Mouse (Mus musculus) thymus, adult 2 months (tissue): Measurements from ENCODE around the gene Cerk. TPM values are rescaled to one million over a fixed set of nuclear protein-coding genes. Genes with fewer than 3 reads are reported as not detected.

ENCODE experiments used
- DNase-seq: peaks from one replicate; pipeline ENCODE4 v3.0.0; 2021
- H3K27ac ChIP-seq: fragments of 200-500 bp; 2 replicates; pipeline ENCODE4 v1.5.1; 2012; ENCODE audit warnings: low read length, control low read depth; ENCODE audit not compliant: control insufficient read depth, insufficient read depth
- H3K27me3 ChIP-seq: fragments of 200-500 bp; 2 replicates; pipeline ENCODE4 v1.6.1; 2012; ENCODE audit warnings: mild to moderate bottlenecking, low read length, moderate library complexity, mixed read lengths; ENCODE audit not compliant: control insufficient read depth, insufficient read depth
- H3K36me3 ChIP-seq: fragments of 200-500 bp; 2 replicates; pipeline ENCODE4 v1.6.1; 2012; ENCODE audit warnings: mild to moderate bottlenecking, low read length, moderate library complexity; ENCODE audit not compliant: control insufficient read depth, insufficient read depth
- H3K4me1 ChIP-seq: fragments of 200-500 bp; replicated peaks from 2 replicates; pipeline ENCODE4 v1.6.1; 2012; ENCODE audit warnings: low read length; ENCODE audit not compliant: control insufficient read depth, insufficient read depth
- H3K4me3 ChIP-seq: fragments of 200-500 bp; 2 replicates; pipeline ENCODE4 v1.5.1; 2012; ENCODE audit warnings: mild to moderate bottlenecking, low read length, control low read depth, moderate library complexity; ENCODE audit not compliant: control insufficient read depth, insufficient read depth
- CTCF ChIP-seq: fragments of 200-500 bp; IDR thresholded peaks from 2 replicates; pipeline ENCODE4 v1.5.1; 2012; ENCODE audit warnings: mild to moderate bottlenecking, control low read depth, low read length, moderate library complexity, borderline replicate concordance; ENCODE audit not compliant: control insufficient read depth, poor library complexity, insufficient read depth; ENCODE audit errors: extremely low read depth
- POLR2A ChIP-seq: fragments of 200-500 bp; IDR thresholded peaks from 2 replicates; pipeline ENCODE4 v1.6.1; 2012; ENCODE audit warnings: mild to moderate bottlenecking, low read length, control low read depth, moderate library complexity; ENCODE audit not compliant: control insufficient read depth, poor library complexity, insufficient read depth; ENCODE audit errors: extremely low read depth
- WGBS: fragments of 180-500 bp; shearing (Covaris S2); methylation state at CpG from one replicate; pipeline ENCODE4 v1.1.7; 2018; 5-methylcytosine and 5-hydroxymethylcytosine counted together
- polyA plus RNA-seq: library from polyadenylated mRNA; depleted of rRNA; stranded (reverse); fragments of >200 nt; gene quantifications from 2 replicates; pipeline ENCODE4 v1.2.3, GENCODE M21; 2012

The Cerk gene
- polyA plus RNA-seq, 1 experiment: 180 TPM

GRCm38 (mm10) chr15:86109245-86109644, 76.7 kb downstream of the Cerk start:
- H3K27ac ChIP-seq: no peak overlapping the region
- DNase-seq: no peak
- H3K4me1 ChIP-seq: peaks cover 34% of the 10 kb centered on the region
- no peaks in the 10 kb centered on the region for H3K36me3 ChIP-seq
- TF ChIP-seq CTCF: no peak
- no peak for TF ChIP-seq POLR2A
- 96% methylated on average over 7 of the region's 7 CpGs for WGBS
- H3K27me3 ChIP-seq: no peaks in the 10 kb centered on the region
- no peak overlapping the region for H3K4me3 ChIP-seq

- Histone ChIP-seq H3K36me3 (no peaks in the 10 kb centered on the region), H3K4me3 (no peak overlapping the region), H3K4me1 (peaks cover 23% of the 10 kb centered on the region), H3K27me3 (no peaks in the 10 kb centered on the region), H3K27ac (no peak overlapping the region)
- WGBS: 94% methylated on average over 11 of the region's 11 CpGs
- no peak for DNase-seq
- TF ChIP-seq POLR2A: no peak
- no peak for TF ChIP-seq CTCF
Observed at GRCm38 (mm10) chr15:86107831-86108471, 78.0 kb downstream of the Cerk start.

GRCm38 (mm10) chr15:86105751-86106150, 80.2 kb downstream of the Cerk start:
- peaks cover 10% of the 10 kb centered on the region for H3K4me1 ChIP-seq
- no peak overlapping the region for H3K4me3 ChIP-seq
- no peaks in the 10 kb centered on the region for H3K36me3 ChIP-seq
- DNase-seq: no peak
- no peak for TF ChIP-seq CTCF
- TF ChIP-seq POLR2A: no peak
- no peak overlapping the region for H3K27ac ChIP-seq
- no peaks in the 10 kb centered on the region for H3K27me3 ChIP-seq
- 95% methylated on average over 6 of the region's 6 CpGs for WGBS

- WGBS: 96% methylated on average over 7 of the region's 7 CpGs
- peaks cover 5% of the 10 kb centered on the region for H3K4me1 ChIP-seq
- no peaks in the 10 kb centered on the region for H3K27me3 ChIP-seq
- no peaks in the 10 kb centered on the region for H3K36me3 ChIP-seq
- H3K27ac ChIP-seq: no peak overlapping the region
- H3K4me3 ChIP-seq: no peak overlapping the region
- TF ChIP-seq POLR2A (no peak), CTCF (no peak)
- no peak for DNase-seq
Observed at GRCm38 (mm10) chr15:86105345-86105697, 80.6 kb downstream of the Cerk start.

- WGBS: 97% methylated on average over 19 of the region's 19 CpGs
- Histone ChIP-seq H3K36me3 (no peaks in the 10 kb centered on the region), H3K27ac (no peak overlapping the region), H3K27me3 (no peaks in the 10 kb centered on the region), H3K4me3 (no peak overlapping the region), H3K4me1 (no peaks in the 10 kb centered on the region)
- no peak for TF ChIP-seq CTCF
- no peak for TF ChIP-seq POLR2A
- no peak for DNase-seq
Observed at GRCm38 (mm10) chr15:86104401-86105344, 81.3 kb downstream of the Cerk start.

GRCm38 (mm10) chr15:86102308-86102707, 83.6 kb downstream of the Cerk start:
- Histone ChIP-seq H3K4me3 (no peak overlapping the region), H3K4me1 (no peaks in the 10 kb centered on the region), H3K27ac (no peak overlapping the region), H3K36me3 (no peaks in the 10 kb centered on the region), H3K27me3 (no peaks in the 10 kb centered on the region)
- WGBS: 98% methylated on average over 15 of the region's 15 CpGs
- DNase-seq: no peak
- TF ChIP-seq POLR2A (no peak), CTCF (no peak)
